ENCODE assay signal across 9 mouse cellular contexts in the genomic region with DNA sequence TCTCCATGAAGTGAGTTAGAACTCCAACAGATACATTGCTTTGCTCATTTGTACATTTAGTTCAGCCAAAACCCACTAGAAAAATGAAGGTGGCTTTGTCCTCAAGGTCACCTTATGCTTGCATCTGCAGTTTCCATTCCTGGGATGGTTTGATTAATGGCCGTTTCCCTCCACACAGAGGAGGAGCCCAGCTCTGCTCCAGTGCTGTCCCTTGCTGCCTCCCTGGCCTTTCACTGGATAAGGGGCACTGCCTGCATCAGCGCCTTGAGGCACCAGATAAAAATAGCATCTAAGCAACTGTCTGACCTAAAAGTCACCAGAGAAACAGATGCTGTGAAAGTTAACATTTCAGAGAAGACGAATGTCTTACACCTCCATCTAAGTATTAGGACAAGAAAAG. TPM values are rescaled to one million over a fixed set of nuclear protein-coding genes. Genes with fewer than 3 reads are reported as not detected.
DNase-seq lines count a peak whose midpoint lies in the region; ATAC-seq lines count a peak whose summit lies in the region.
"Had no signal": no experiment of that assay in that cellular context is flagged by ENCODE, and none has a peak within 500 bp of the region (broad histone marks: within the 10 kb centered on the region; RNA-seq: fewer than 3 reads in every experiment).

No protein-coding gene starts in this region.

- H3K36me3 ChIP-seq in heart, embryonic 11.5 days (ENCODE audit: control insufficient read depth, insufficient read depth, low read length): no peaks in the 10 kb centered on the region
- no peaks in the 10 kb centered on the region for H3K36me3 ChIP-seq in embryonic facial prominence, embryonic 10.5 days (replicated peaks)
- H3K36me3 ChIP-seq in intestine, embryonic 16.5 days (ENCODE audit: control insufficient read depth, insufficient read depth, low read length): no peaks in the 10 kb centered on the region

- H3K27me3 ChIP-seq in heart, embryonic 11.5 days (ENCODE audit: control insufficient read depth, insufficient read depth, low read length): no peaks in the 10 kb centered on the region
- no peaks in the 10 kb centered on the region for H3K27me3 ChIP-seq in embryonic facial prominence, embryonic 10.5 days (replicated peaks; ENCODE audit: low read depth, poor library complexity, severe bottlenecking)
- no peaks in the 10 kb centered on the region for H3K27me3 ChIP-seq in intestine, embryonic 16.5 days (replicated peaks; ENCODE audit: control insufficient read depth, insufficient read depth, low read length)

- H3K4me2 ChIP-seq in heart, embryonic 11.5 days: peak overlapping the region; percentile 43; the same call in 1 of the 2 replicates
- peak overlapping the region; percentile 41 for H3K4me2 ChIP-seq in intestine, embryonic 16.5 days (ENCODE audit: low read depth, low read length)

- 13% methylated on average over 3 of the region's 3 CpGs for WGBS in heart, embryonic 11.5 days (ENCODE audit: insufficient replicate concordance)
- WGBS in embryonic facial prominence, embryonic 10.5 days: 24% methylated on average over 3 of the region's 3 CpGs
- WGBS in intestine, embryonic 16.5 days: 34% methylated on average over 3 of the region's 3 CpGs

- no peak overlapping the region for H3K9ac ChIP-seq in heart, embryonic 11.5 days (ENCODE audit: low read depth, low read length)
- peak overlapping the region; percentile 5; the same call in 1 of the 2 replicates for H3K9ac ChIP-seq in intestine, embryonic 16.5 days (ENCODE audit: low read depth, low read length)

- no peaks in the 10 kb centered on the region for H3K9me3 ChIP-seq in heart, embryonic 11.5 days (replicated peaks; ENCODE audit: control insufficient read depth, low read length)
- H3K9me3 ChIP-seq in embryonic facial prominence, embryonic 10.5 days: no peaks in the 10 kb centered on the region
- no peaks in the 10 kb centered on the region for H3K9me3 ChIP-seq in intestine, embryonic 16.5 days (ENCODE audit: control insufficient read depth, low read length)

- H3K4me1 ChIP-seq in heart, embryonic 11.5 days (ENCODE audit: control insufficient read depth, insufficient read depth, low read length): peaks cover 49% of the 10 kb centered on the region
- H3K4me1 ChIP-seq in embryonic facial prominence, embryonic 10.5 days: peaks cover 74% of the 10 kb centered on the region
- H3K4me1 ChIP-seq in intestine, embryonic 16.5 days (ENCODE audit: control insufficient read depth, insufficient read depth, low read length): peaks cover 27% of the 10 kb centered on the region

- DNase-seq in heart, postnatal 4 days: no peak
- no peak for DNase-seq in embryonic facial prominence, embryonic 10.5 days (ENCODE audit: low spot score)
- peak; percentile 48 for DNase-seq in neural tube, embryonic 10.5 days (ENCODE audit: extremely low spot score, low spot score)
- no peak for DNase-seq in MN1 (ENCODE audit: low spot score)

- H3K27ac ChIP-seq in heart, embryonic 11.5 days (ENCODE audit: low read depth, low read length): peak overlapping the region; percentile 64
- peak overlapping the region; percentile 87 for H3K27ac ChIP-seq in embryonic facial prominence, embryonic 10.5 days (replicated peaks)
- H3K27ac ChIP-seq in intestine, embryonic 16.5 days (ENCODE audit: low read length): peak overlapping the region; percentile 50

- no peak overlapping the region for H3K4me3 ChIP-seq in heart, embryonic 11.5 days (ENCODE audit: low read depth, low read length)
- H3K4me3 ChIP-seq in embryonic facial prominence, embryonic 10.5 days: peak overlapping the region; percentile 46; the same call in 1 of the 2 replicates
- H3K4me3 ChIP-seq in intestine, embryonic 16.5 days (ENCODE audit: low read length): no peak overlapping the region

- no peak for ATAC-seq in heart, embryonic 11.5 days (replicated peaks; ENCODE audit: insufficient number of reproducible peaks, low FRiP score, low TSS enrichment)
- peak; percentile 29; the same call in 1 of the 2 replicates for ATAC-seq in intestine, embryonic 16.5 days
- ATAC-seq in megakaryocyte progenitor cell, adult 5-6 weeks (replicated peaks; ENCODE audit: poor library complexity): no peak
- ATAC-seq in granulocyte monocyte progenitor cell, adult 5-6 weeks (replicated peaks; ENCODE audit: poor library complexity, severe bottlenecking): no peak

RNA-seq across cellular contexts. Expression of a gene that starts 4.0 kb away (rescaled TPM):
- 18.2 and 21.8 TPM in 2 replicates for polyA plus RNA-seq in heart, embryonic 11.5 days (2014; fragmentation: Nextera tagmentation; extraction: Ambion mirVana)
- total RNA-seq in heart, postnatal 4 days (2021): 100 to 1,000 TPM; 242 to 250 TPM
- polyA plus RNA-seq in embryonic facial prominence, embryonic 10.5 days (2016; fragmentation: Nextera tagmentation; extraction: Ambion mirVana): 26.5 and 28.3 TPM in 2 replicates
- polyA plus RNA-seq in intestine, embryonic 16.5 days (2015; fragmentation: Nextera tagmentation; extraction: Ambion mirVana): 191 and 194 TPM in 2 replicates
- not detected in 2 replicates for total RNA-seq in megakaryocyte progenitor cell, adult 5-6 weeks (2015)
- total RNA-seq in megakaryocyte progenitor cell, adult 5-6 weeks (2017): not detected in 2 replicates
- not detected in 2 replicates for total RNA-seq in granulocyte monocyte progenitor cell, adult 5-6 weeks (2014; fragmentation: Nextera tagmentation)
- total RNA-seq in granulocyte monocyte progenitor cell, adult 5-6 weeks (2017): not detected in 2 replicates

RNA-seq across cellular contexts. Expression of a gene that starts 32.1 kb away (rescaled TPM):
- not detected in 2 replicates for polyA plus RNA-seq in heart, embryonic 11.5 days (2014; fragmentation: Nextera tagmentation; extraction: Ambion mirVana)
- total RNA-seq in heart, postnatal 4 days (2021): not detected
- polyA plus RNA-seq in embryonic facial prominence, embryonic 10.5 days (2016; fragmentation: Nextera tagmentation; extraction: Ambion mirVana): not detected in 2 replicates
- not detected in 2 replicates for polyA plus RNA-seq in intestine, embryonic 16.5 days (2015; fragmentation: Nextera tagmentation; extraction: Ambion mirVana)
- total RNA-seq in megakaryocyte progenitor cell, adult 5-6 weeks (2015): not detected in 2 replicates
- not detected in 2 replicates for total RNA-seq in megakaryocyte progenitor cell, adult 5-6 weeks (2017)
- not detected in 2 replicates for total RNA-seq in granulocyte monocyte progenitor cell, adult 5-6 weeks (2014; fragmentation: Nextera tagmentation)
- total RNA-seq in granulocyte monocyte progenitor cell, adult 5-6 weeks (2017): not detected in 2 replicates
- polyA plus RNA-seq: large intestine, adult 2 months had no signal

Comparison
In these comparisons a context has a peak if more than half of its experiments do, and no peak if none do; other contexts are left out.
1. RNA of a gene that starts 4.0 kb away (total RNA-seq): 242 to 250 TPM in heart, postnatal 4 days; not detected in megakaryocyte progenitor cell, adult 5-6 weeks and not detected in granulocyte monocyte progenitor cell, adult 5-6 weeks; every median in the first group is over 100 times any median in the second.
2. Peak in every context shown above with its lines, with median percentiles within 50 percentile points of each other: H3K27ac ChIP-seq.